Mouse (Mus musculus): Measurements from ENCODE around the gene Olfr1111. TPM values are rescaled to one million over a fixed set of nuclear protein-coding genes. Genes with fewer than 3 reads are reported as not detected.
"Not testable (repeated sequence)": the region's sequence is repeated elsewhere in the genome, so short reads cannot be mapped to it uniquely, and the experiment has no call there.

Gene Olfr1111
- not detected in 2 replicates for polyA plus RNA-seq (2014; fragmentation: Nextera tagmentation; extraction: Ambion mirVana)

- ATAC-seq (replicated peaks; ENCODE audit: low FRiP score) (no peak), DNase-seq (ENCODE audit: low spot score) (no peak)
- H3K4me2 ChIP-seq (ENCODE audit: low read depth, low read length, severe bottlenecking): no peak within 1 kb of the TSS
- no peaks in the 10 kb centered on the region for H3K9me3 ChIP-seq (ENCODE audit: control insufficient read depth, low read length)
- no peak within 1 kb of the TSS for H3K27ac ChIP-seq (ENCODE audit: low read depth, low read length)
- no peaks in the 10 kb centered on the region for H3K27me3 ChIP-seq (ENCODE audit: control insufficient read depth, insufficient read depth, low read length)
- no peaks in the 10 kb centered on the region for H3K4me1 ChIP-seq (replicated peaks; ENCODE audit: control insufficient read depth, insufficient read depth, low read length)
- no peak within 1 kb of the TSS for H3K9ac ChIP-seq (ENCODE audit: low read length)
- H3K36me3 ChIP-seq (ENCODE audit: control insufficient read depth, insufficient read depth, low read length): no peaks in the 10 kb centered on the region
- H3K4me3 ChIP-seq (ENCODE audit: low read depth, low read length): no peak within 1 kb of the TSS
Observed at GRCm38 (mm10) chr2:87152524-87152923, at the start of gene Olfr1111. Olfr1111 (minus strand) TSS chr2:87152624.

- WGBS: 81% methylated on average over 1 of the region's 1 CpGs
Observed at GRCm38 (mm10) chr2:87187498-87187897, 35.1 kb upstream of the Olfr1111 start, which contains the start of gene Olfr1112. Olfr1112 (plus strand) TSS chr2:87187798.

GRCm38 (mm10) chr2:87167731-87168130 is 15.3 kb upstream of the Olfr1111 start:
- not testable (repeated sequence) for H3K9me3 ChIP-seq (ENCODE audit: control insufficient read depth, low read length); H3K9ac ChIP-seq (ENCODE audit: low read length); H3K4me2 ChIP-seq (ENCODE audit: low read depth, low read length, severe bottlenecking); H3K36me3 ChIP-seq (ENCODE audit: control insufficient read depth, insufficient read depth, low read length); H3K4me3 ChIP-seq (ENCODE audit: low read depth, low read length); DNase-seq (ENCODE audit: low spot score); H3K27me3 ChIP-seq (ENCODE audit: control insufficient read depth, insufficient read depth, low read length); H3K27ac ChIP-seq (ENCODE audit: low read depth, low read length); ATAC-seq (replicated peaks; ENCODE audit: low FRiP score); H3K4me1 ChIP-seq (replicated peaks; ENCODE audit: control insufficient read depth, insufficient read depth, low read length)
- WGBS: 80% methylated on average over 2 of the region's 2 CpGs

More at GRCm38 (mm10) chr2:87187498-87187897, 35.1 kb upstream of the Olfr1111 start, which contains the start of gene Olfr1112:
- no peaks in the 10 kb centered on the region for H3K27me3 ChIP-seq (ENCODE audit: control insufficient read depth, insufficient read depth, low read length)
- H3K9ac ChIP-seq (ENCODE audit: low read length): no peak within 1 kb of the TSS
- no peaks in the 10 kb centered on the region for H3K4me1 ChIP-seq (replicated peaks; ENCODE audit: control insufficient read depth, insufficient read depth, low read length)
- no peak within 1 kb of the TSS for H3K4me3 ChIP-seq (ENCODE audit: low read depth, low read length)
- no peaks in the 10 kb centered on the region for H3K9me3 ChIP-seq (ENCODE audit: control insufficient read depth, low read length)
- no peak for ATAC-seq (replicated peaks; ENCODE audit: low FRiP score)
- no peak within 1 kb of the TSS for H3K27ac ChIP-seq (ENCODE audit: low read depth, low read length)
- DNase-seq (ENCODE audit: low spot score): no peak
- H3K4me2 ChIP-seq (ENCODE audit: low read depth, low read length, severe bottlenecking): no peak within 1 kb of the TSS
- H3K36me3 ChIP-seq (ENCODE audit: control insufficient read depth, insufficient read depth, low read length): no peaks in the 10 kb centered on the region

- WGBS: 88% methylated on average over 1 of the region's 1 CpGs
- no peak for ATAC-seq (replicated peaks; ENCODE audit: low FRiP score)
- Histone ChIP-seq H3K4me3 (ENCODE audit: low read depth, low read length) (no peak within 1 kb of the TSS), H3K9ac (ENCODE audit: low read length) (no peak within 1 kb of the TSS), H3K36me3 (ENCODE audit: control insufficient read depth, insufficient read depth, low read length) (no peaks in the 10 kb centered on the region), H3K9me3 (ENCODE audit: control insufficient read depth, low read length) (no peaks in the 10 kb centered on the region), H3K27ac (ENCODE audit: low read depth, low read length) (no peak within 1 kb of the TSS), H3K27me3 (ENCODE audit: control insufficient read depth, insufficient read depth, low read length) (no peaks in the 10 kb centered on the region), H3K4me1 (replicated peaks; ENCODE audit: control insufficient read depth, insufficient read depth, low read length) (no peaks in the 10 kb centered on the region), H3K4me2 (ENCODE audit: low read depth, low read length, severe bottlenecking) (no peak within 1 kb of the TSS)
- no peak for DNase-seq (ENCODE audit: low spot score)
Observed at GRCm38 (mm10) chr2:87140200-87140599, 12.2 kb downstream of the Olfr1111 start, which contains the start of gene Olfr1110. Olfr1110 (minus strand) TSS chr2:87140300.

- H3K4me2 ChIP-seq (ENCODE audit: low read depth, low read length, severe bottlenecking): no peak within 1 kb of the TSS
- ATAC-seq (replicated peaks; ENCODE audit: low FRiP score): no peak
- no peaks in the 10 kb centered on the region for H3K4me1 ChIP-seq (replicated peaks; ENCODE audit: control insufficient read depth, insufficient read depth, low read length)
- no peaks in the 10 kb centered on the region for H3K27me3 ChIP-seq (ENCODE audit: control insufficient read depth, insufficient read depth, low read length)
- no peaks in the 10 kb centered on the region for H3K36me3 ChIP-seq (ENCODE audit: control insufficient read depth, insufficient read depth, low read length)
- no peak within 1 kb of the TSS for H3K27ac ChIP-seq (ENCODE audit: low read depth, low read length)
- no peak for DNase-seq (ENCODE audit: low spot score)
- H3K9ac ChIP-seq (ENCODE audit: low read length): no peak within 1 kb of the TSS
- no peaks in the 10 kb centered on the region for H3K9me3 ChIP-seq (ENCODE audit: control insufficient read depth, low read length)
- no peak within 1 kb of the TSS for H3K4me3 ChIP-seq (ENCODE audit: low read depth, low read length)
Observed at GRCm38 (mm10) chr2:87114467-87114866, 38.0 kb downstream of the Olfr1111 start, which contains the start of gene Olfr259. Olfr259 (minus strand) TSS chr2:87114567.

Other genes with a start within 250 kb of the Olfr1111 start
- not detected in 2 replicates for gene Olfr1098, start 228.1 kb downstream of the Olfr1111 start, polyA plus RNA-seq (2014; fragmentation: Nextera tagmentation; extraction: Ambion mirVana)
- gene Olfr1099, start 191.9 kb downstream of the Olfr1111 start, polyA plus RNA-seq (2014; fragmentation: Nextera tagmentation; extraction: Ambion mirVana): not detected in 2 replicates
- gene Olfr1100, start 172.7 kb downstream of the Olfr1111 start, polyA plus RNA-seq (2014; fragmentation: Nextera tagmentation; extraction: Ambion mirVana): not detected in 2 replicates
- gene Olfr1101, start 161.4 kb downstream of the Olfr1111 start, polyA plus RNA-seq (2014; fragmentation: Nextera tagmentation; extraction: Ambion mirVana): not detected in 2 replicates
- not detected in 2 replicates for gene Olfr1102, start 154.2 kb downstream of the Olfr1111 start, polyA plus RNA-seq (2014; fragmentation: Nextera tagmentation; extraction: Ambion mirVana)
- gene Olfr1104, start 125.5 kb downstream of the Olfr1111 start, polyA plus RNA-seq (2014; fragmentation: Nextera tagmentation; extraction: Ambion mirVana): not detected in 2 replicates
- not detected in 2 replicates for gene Olfr1105, start 116.1 kb downstream of the Olfr1111 start, polyA plus RNA-seq (2014; fragmentation: Nextera tagmentation; extraction: Ambion mirVana)
- gene Olfr1106, start 100.4 kb downstream of the Olfr1111 start, polyA plus RNA-seq (2014; fragmentation: Nextera tagmentation; extraction: Ambion mirVana): not detected in 2 replicates
- gene Olfr1107, start 76.8 kb downstream of the Olfr1111 start, polyA plus RNA-seq (2014; fragmentation: Nextera tagmentation; extraction: Ambion mirVana): not detected in 2 replicates
- not detected in 2 replicates for gene Olfr1109, start 56.6 kb downstream of the Olfr1111 start, polyA plus RNA-seq (2014; fragmentation: Nextera tagmentation; extraction: Ambion mirVana)
- gene Olfr259, start 38.1 kb downstream of the Olfr1111 start, polyA plus RNA-seq (2014; fragmentation: Nextera tagmentation; extraction: Ambion mirVana): not detected in 2 replicates
- gene Olfr1110, start 12.3 kb downstream of the Olfr1111 start, polyA plus RNA-seq (2014; fragmentation: Nextera tagmentation; extraction: Ambion mirVana): not detected in 2 replicates
- not detected in 2 replicates for gene Olfr1112, start 35.2 kb upstream of the Olfr1111 start, polyA plus RNA-seq (2014; fragmentation: Nextera tagmentation; extraction: Ambion mirVana)
- not detected in 2 replicates for gene Olfr1113, start 56.3 kb upstream of the Olfr1111 start, polyA plus RNA-seq (2014; fragmentation: Nextera tagmentation; extraction: Ambion mirVana)
- gene Olfr1115, start 95.4 kb upstream of the Olfr1111 start, polyA plus RNA-seq (2014; fragmentation: Nextera tagmentation; extraction: Ambion mirVana): not detected in 2 replicates
- gene Olfr1116, start 114.9 kb upstream of the Olfr1111 start, polyA plus RNA-seq (2014; fragmentation: Nextera tagmentation; extraction: Ambion mirVana): not detected in 2 replicates
- not detected in 2 replicates for gene Olfr1118, start 155.0 kb upstream of the Olfr1111 start, polyA plus RNA-seq (2014; fragmentation: Nextera tagmentation; extraction: Ambion mirVana)
- gene Olfr1120, start 202.2 kb upstream of the Olfr1111 start, polyA plus RNA-seq (2014; fragmentation: Nextera tagmentation; extraction: Ambion mirVana): not detected in 2 replicates
- gene Olfr1121, start 217.3 kb upstream of the Olfr1111 start, polyA plus RNA-seq (2014; fragmentation: Nextera tagmentation; extraction: Ambion mirVana): not detected in 2 replicates
- gene Olfr1122, start 233.2 kb upstream of the Olfr1111 start, polyA plus RNA-seq (2014; fragmentation: Nextera tagmentation; extraction: Ambion mirVana): not detected in 2 replicates